Mouse (Mus musculus): ENCODE results near the gene Sult6b1.

Gene Sult6b1

DNA sequence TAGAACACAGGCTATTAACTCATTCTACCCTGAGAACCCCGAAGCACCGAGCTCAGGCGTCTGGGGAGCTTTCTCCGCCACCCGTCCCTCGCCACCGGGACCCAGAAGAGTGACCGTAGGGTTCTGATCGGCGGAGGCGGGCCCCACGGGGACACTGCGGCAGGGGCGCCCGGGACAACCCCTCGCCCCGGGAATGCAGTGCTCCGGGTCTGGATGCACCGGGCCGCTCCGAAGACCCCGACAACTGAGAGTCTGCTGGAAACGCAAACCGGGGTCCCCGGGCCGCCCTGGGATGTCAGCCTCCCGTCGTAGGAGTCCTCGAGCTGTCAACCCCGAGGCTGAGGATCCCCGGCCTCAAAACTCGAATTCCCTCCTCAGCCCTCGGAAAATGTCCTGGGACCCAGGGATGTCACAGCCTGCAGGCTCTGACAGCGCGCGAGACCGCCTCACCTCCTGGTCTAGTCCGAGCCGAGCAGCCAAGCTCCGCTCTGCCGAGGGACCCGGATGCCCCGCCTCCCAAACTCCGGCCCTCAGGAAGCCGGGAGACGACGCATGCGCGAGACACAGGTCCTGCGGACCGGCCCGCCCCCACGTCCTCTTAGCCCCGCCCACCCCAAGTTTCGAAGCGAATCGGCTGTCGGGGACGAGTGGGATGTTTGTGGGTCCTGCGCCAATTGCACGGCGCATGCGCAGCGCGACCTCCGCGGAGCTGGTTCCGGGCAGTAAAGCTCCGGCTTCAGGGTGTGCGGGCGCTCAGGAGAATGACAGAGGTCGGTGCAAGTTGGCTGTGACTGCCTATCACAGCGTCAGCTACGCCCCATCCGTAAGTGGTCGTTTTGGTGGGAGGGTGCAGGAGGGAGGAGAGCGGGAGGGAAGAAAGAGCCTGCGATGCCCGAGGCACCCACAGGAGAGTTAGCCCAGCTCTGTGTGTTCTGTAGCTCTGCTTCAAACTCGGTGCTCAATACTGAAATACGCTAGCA is 71.6 kb downstream of the Sult6b1 start, which contains the start of the genes Heatr5b and Gpatch11:
TSS of gene Heatr5b (minus strand) at position 509 of the 980 bp plus-strand sequence.
TSS of gene Gpatch11 (plus strand) at position 712 of the 980 bp plus-strand sequence.
- peak; percentile 99 for DNase-seq (ENCODE audit: low read depth, low spot score)
- Histone ChIP-seq H3K27me3 (ENCODE audit: control insufficient read depth, insufficient read depth, low read length, poor library complexity, severe bottlenecking) (no peaks in the 10 kb centered on the region), H3K36me3 (ENCODE audit: control insufficient read depth, insufficient read depth, low read length, poor library complexity, severe bottlenecking) (peaks cover 5% of the 10 kb centered on the region)

All from splenic B cell, adult 2 months (primary cell).